Mouse (Mus musculus) olfactory bulb, adult 2 months (tissue): Measurements from ENCODE around the gene Tmem220.

Experiments used
- CTCF ChIP-seq: fragments of 200-500 bp; IDR thresholded peaks from 2 replicates; pipeline ENCODE4 v1.5.1; 2012; ENCODE audit warnings: low read depth, mild to moderate bottlenecking, low read length, moderate library complexity; ENCODE audit not compliant: insufficient read depth
- POLR2A ChIP-seq: fragments of 200-500 bp; IDR thresholded peaks from 2 replicates; pipeline ENCODE4 v1.6.1; 2012; ENCODE audit warnings: mild to moderate bottlenecking, low read depth, low read length, moderate library complexity; ENCODE audit not compliant: insufficient read depth

DNA sequence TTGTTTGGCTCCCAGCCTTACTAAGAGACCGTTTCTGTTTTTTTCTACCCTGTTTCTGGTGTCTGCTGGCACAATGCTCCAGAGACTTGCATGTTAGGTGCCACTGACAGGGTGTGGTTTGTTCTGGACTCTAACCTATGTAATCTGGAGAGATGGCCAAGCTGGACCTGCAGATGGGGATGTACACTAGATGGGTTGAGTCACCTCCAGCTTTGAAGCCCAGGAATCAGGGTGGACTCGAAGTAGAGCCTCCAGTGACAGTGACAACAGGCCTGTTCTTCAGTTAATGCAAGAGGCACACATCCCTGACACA lies 6.6 kb downstream of the Tmem220 start:
- TF ChIP-seq POLR2A (no peak), CTCF (no peak)
